In genomic region chr10:107249606-107250186, GRCm38 (mm10) we compare ENCODE assay signal across 28 mouse cellular contexts. TPM values are rescaled to one million over a fixed set of nuclear protein-coding genes. Genes with fewer than 3 reads are reported as not detected.
DNase-seq lines count a peak whose midpoint lies in the region; ATAC-seq and TF ChIP-seq lines count a peak whose summit lies in the region.
"Had no signal": no experiment of that assay in that cellular context is flagged by ENCODE, and none has a peak within 500 bp of the region (broad histone marks: within the 10 kb centered on the region; RNA-seq: fewer than 3 reads in every experiment).

No protein-coding gene starts in this region.

- ATAC-seq in kidney, embryonic 14.5 days (ENCODE audit: low FRiP score, low TSS enrichment) = peak; percentile 93
- peak; percentile 63 for ATAC-seq in kidney, postnatal 0 days (replicated peaks; ENCODE audit: low FRiP score, low read depth)
- peak; percentile 68; the same call in 1 of the 2 replicates for ATAC-seq in embryonic facial prominence, embryonic 14.5 days (ENCODE audit: low read depth)
- ATAC-seq: CD4-positive, CD25-positive, alpha-beta regulatory T cell, adult 4 months; forebrain, embryonic 14.5 days; forebrain, postnatal 0 days; hindbrain, embryonic 16.5 days; intestine, embryonic 15.5 days had no signal

- no peak overlapping the region for H3K27ac ChIP-seq in kidney, embryonic 14.5 days (ENCODE audit: low read depth, low read length)
- no peak overlapping the region for H3K27ac ChIP-seq in kidney, postnatal 0 days
- H3K27ac ChIP-seq in embryonic facial prominence, embryonic 14.5 days (replicated peaks; ENCODE audit: low read depth, low read length) = no peak overlapping the region
- H3K27ac ChIP-seq: embryonic facial prominence, embryonic 13.5 days; gastrocnemius, adult 2 months; heart, embryonic 15.5 days; hindbrain, embryonic 10.5 days; hindbrain, embryonic 13.5 days; intestine, embryonic 15.5 days had no signal

- 29% methylated on average over 5 of the region's 5 CpGs for WGBS in kidney, embryonic 14.5 days
- 42% methylated on average over 5 of the region's 5 CpGs for WGBS in kidney, postnatal 0 days
- 54% methylated on average over 5 of the region's 5 CpGs for WGBS in embryonic facial prominence, embryonic 14.5 days

- no peaks in the 10 kb centered on the region for H3K9me3 ChIP-seq in kidney, embryonic 14.5 days (ENCODE audit: control insufficient read depth, low read length)
- no peaks in the 10 kb centered on the region for H3K9me3 ChIP-seq in kidney, postnatal 0 days (replicated peaks; ENCODE audit: low read length)
- no peaks in the 10 kb centered on the region for H3K9me3 ChIP-seq in embryonic facial prominence, embryonic 14.5 days (ENCODE audit: control insufficient read depth, low read length)
- H3K9me3 ChIP-seq: embryonic facial prominence, embryonic 13.5 days; heart, embryonic 12.5 days; heart, embryonic 15.5 days; hindbrain, embryonic 10.5 days; hindbrain, embryonic 13.5 days; intestine, embryonic 15.5 days had no signal

- no peaks in the 10 kb centered on the region for H3K36me3 ChIP-seq in kidney, embryonic 14.5 days (ENCODE audit: control insufficient read depth, insufficient read depth, low read length)
- H3K36me3 ChIP-seq in kidney, postnatal 0 days (ENCODE audit: insufficient read depth, low read length) = no peaks in the 10 kb centered on the region
- no peaks in the 10 kb centered on the region for H3K36me3 ChIP-seq in embryonic facial prominence, embryonic 14.5 days (ENCODE audit: control insufficient read depth, insufficient read depth, low read length)
- H3K36me3 ChIP-seq: embryonic facial prominence, embryonic 13.5 days; heart, embryonic 12.5 days; heart, embryonic 15.5 days; hindbrain, embryonic 10.5 days; hindbrain, embryonic 13.5 days; intestine, embryonic 15.5 days had no signal

- no peaks in the 10 kb centered on the region for H3K27me3 ChIP-seq in kidney, embryonic 14.5 days (ENCODE audit: control insufficient read depth, insufficient read depth, low read length)
- no peaks in the 10 kb centered on the region for H3K27me3 ChIP-seq in kidney, postnatal 0 days (ENCODE audit: insufficient read depth, low read length)
- H3K27me3 ChIP-seq in embryonic facial prominence, embryonic 14.5 days (replicated peaks; ENCODE audit: control insufficient read depth, insufficient read depth, low read length) = no peaks in the 10 kb centered on the region
- H3K27me3 ChIP-seq: embryonic facial prominence, embryonic 13.5 days; heart, embryonic 12.5 days; heart, embryonic 15.5 days; hindbrain, embryonic 13.5 days; intestine, embryonic 15.5 days had no signal

- no peak overlapping the region for H3K4me2 ChIP-seq in kidney, embryonic 14.5 days (replicated peaks; ENCODE audit: low read depth, low read length)
- no peak overlapping the region for H3K4me2 ChIP-seq in kidney, postnatal 0 days (ENCODE audit: low read length)
- H3K4me2 ChIP-seq in embryonic facial prominence, embryonic 14.5 days (ENCODE audit: low read depth, low read length) = no peak overlapping the region
- H3K4me2 ChIP-seq: embryonic facial prominence, embryonic 13.5 days; heart, embryonic 12.5 days; heart, embryonic 15.5 days; hindbrain, embryonic 13.5 days; intestine, embryonic 15.5 days had no signal

- H3K4me3 ChIP-seq in kidney, embryonic 14.5 days (ENCODE audit: low read length) = no peak overlapping the region
- H3K4me3 ChIP-seq in kidney, postnatal 0 days (replicated peaks; ENCODE audit: low read depth, low read length) = no peak overlapping the region
- H3K4me3 ChIP-seq in embryonic facial prominence, embryonic 14.5 days (ENCODE audit: low read depth, low read length) = no peak overlapping the region
- H3K4me3 ChIP-seq: embryonic facial prominence, embryonic 13.5 days; gastrocnemius, adult 2 months; heart, embryonic 12.5 days; heart, embryonic 15.5 days; hindbrain, embryonic 10.5 days; hindbrain, embryonic 13.5 days; intestine, embryonic 15.5 days had no signal

- no peaks in the 10 kb centered on the region for H3K4me1 ChIP-seq in kidney, embryonic 14.5 days (ENCODE audit: control insufficient read depth, insufficient read depth, low read length)
- no peaks in the 10 kb centered on the region for H3K4me1 ChIP-seq in kidney, postnatal 0 days (replicated peaks; ENCODE audit: insufficient read depth, low read length)
- no peaks in the 10 kb centered on the region for H3K4me1 ChIP-seq in embryonic facial prominence, embryonic 14.5 days (ENCODE audit: control insufficient read depth, insufficient read depth, low read length)
- H3K4me1 ChIP-seq: embryonic facial prominence, embryonic 13.5 days; heart, embryonic 12.5 days; heart, embryonic 15.5 days; hindbrain, embryonic 10.5 days; hindbrain, embryonic 13.5 days; intestine, embryonic 15.5 days had no signal

- no peak for TF ChIP-seq CTCF in kidney, postnatal 0 days (IDR thresholded peaks at IDR 0.05; ENCODE audit: low read depth)

- no peak overlapping the region for H3K9ac ChIP-seq in kidney, embryonic 14.5 days (ENCODE audit: low read depth, low read length)
- no peak overlapping the region for H3K9ac ChIP-seq in kidney, postnatal 0 days (ENCODE audit: low read depth, low read length)
- no peak overlapping the region for H3K9ac ChIP-seq in embryonic facial prominence, embryonic 14.5 days (ENCODE audit: low read depth, low read length)
- H3K9ac ChIP-seq: embryonic facial prominence, embryonic 13.5 days; forebrain, postnatal 0 days; heart, embryonic 12.5 days; heart, embryonic 15.5 days; hindbrain, embryonic 13.5 days; intestine, embryonic 15.5 days had no signal

- no peak for DNase-seq in kidney, adult 18-20 months
- DNase-seq in kidney, postnatal 0 days (ENCODE audit: low spot score) = peak; percentile 56
- no peak for DNase-seq in kidney, postnatal 4 days
- DNase-seq in embryonic facial prominence, embryonic 14.5 days (ENCODE audit: low spot score) = no peak
- DNase-seq in right cerebral cortex, postnatal 25 days = no peak
- DNase-seq: adrenal gland, adult 8-10 months; adrenal gland, postnatal 25 days; cerebellum, adult 11-12 months; cerebellum, adult 8-10 months; cerebellum, postnatal 10 days; cerebellum, postnatal 36 days; embryo, embryonic 11 days; forebrain, postnatal 0 days; gastrocnemius, adult 2 months; gastrocnemius, postnatal 14 days; heart, adult 18-20 months; heart, postnatal 10 days; heart, postnatal 36 days had no signal

RNA-seq across cellular contexts. Expression of gene Lin7a, which starts 21.8 kb away (rescaled TPM):
- polyA plus RNA-seq in kidney, embryonic 14.5 days (2014; fragmentation: Nextera tagmentation; extraction: Ambion mirVana) = 1.3 and 2.7 TPM in 2 replicates
- 0.54 and 1.3 TPM in 2 replicates for polyA plus RNA-seq in kidney, postnatal 0 days (2015; fragmentation: Nextera tagmentation; extraction: Ambion mirVana)
- polyA plus RNA-seq in embryonic facial prominence, embryonic 14.5 days (2014; fragmentation: Nextera tagmentation; extraction: Ambion mirVana) = 4.8 and 5.0 TPM in 2 replicates
- polyA plus RNA-seq: CD4-positive, CD25-positive, alpha-beta regulatory T cell, adult 4 months had no signal
